Mouse (Mus musculus) large intestine, adult 2 months (tissue): ENCODE measurements at regions not wholly inside any gene's neighbourhood (a gene's known extent, or its start where the extent isn't known, plus 50 kb on each side); places are given as distances from the start of the nearest gene placed in this dataset.

Experiments used
- DNase-seq: peaks from one replicate; pipeline ENCODE4 v3.0.0-alpha.2; 2012; ENCODE audit warnings: low read depth, low spot score
- WGBS: fragments of 180-500 bp; shearing (Covaris S2); methylation state at CpG from one replicate; pipeline ENCODE4 v1.1.7; 2018; 5-methylcytosine and 5-hydroxymethylcytosine counted together

- no peak for DNase-seq
- WGBS, result 77% methylated on average over 7 of the region's 7 CpGs
These were observed 81.0 kb downstream of the Maf start for GRCm38 (mm10) chr8:115626396-115627136.

DNA sequence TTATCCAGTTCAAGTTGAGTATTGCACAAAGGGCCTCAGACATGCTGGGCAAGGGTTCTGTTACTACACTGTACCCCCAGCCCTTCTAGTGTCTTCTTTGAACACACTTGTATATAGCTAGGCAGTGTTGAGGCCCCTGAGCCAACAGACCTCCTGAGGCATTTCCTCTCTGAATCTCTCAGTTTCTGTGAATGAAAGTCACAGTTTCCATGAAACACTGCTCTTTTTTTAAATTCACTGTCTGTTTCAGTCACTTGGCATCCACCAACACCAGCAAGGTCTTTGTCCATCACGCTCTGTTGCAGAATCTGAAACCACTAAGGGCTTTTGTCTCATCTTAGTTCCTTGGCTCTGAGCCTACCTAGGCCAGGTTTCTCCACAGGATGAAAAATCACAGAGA, 82.5 kb downstream of the Maf start:
- WGBS, result 89% methylated on average over 1 of the region's 1 CpGs
- no peak for DNase-seq

DNA sequence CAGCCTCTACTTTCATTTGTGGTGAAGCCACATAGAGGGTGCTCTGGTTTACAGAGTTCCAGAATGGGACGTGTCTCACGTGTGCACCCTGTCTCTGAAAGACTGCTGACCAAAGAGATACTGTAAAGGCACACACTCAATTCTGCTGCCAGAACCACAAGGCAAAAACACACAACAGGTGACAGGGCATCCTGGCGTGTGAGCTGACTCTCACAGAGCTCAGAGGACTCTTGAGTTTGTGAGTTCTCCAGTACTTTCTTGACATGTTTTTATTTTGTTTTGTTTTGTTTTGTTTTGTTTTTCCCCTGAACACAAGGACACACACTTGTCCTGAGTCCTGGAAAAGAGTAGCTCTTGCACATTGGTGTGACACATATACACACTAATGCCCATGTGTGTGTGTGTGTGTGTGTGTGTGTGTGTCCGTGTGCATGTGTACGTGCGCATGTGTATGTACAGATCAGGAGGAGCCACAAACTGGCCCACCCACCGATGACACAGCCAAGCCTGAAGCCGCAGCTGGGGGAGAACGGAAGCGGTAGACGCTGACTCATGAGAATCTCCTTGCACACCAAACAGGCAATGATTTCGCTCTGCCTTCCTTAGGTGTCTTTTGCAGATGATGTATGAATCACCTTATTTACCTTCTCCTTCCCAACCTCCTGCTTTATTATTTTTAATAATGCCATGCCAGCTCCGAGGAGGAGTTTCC, 89.4 kb downstream of the Maf start:
- WGBS, result 72% methylated on average over 13 of the region's 13 CpGs
- DNase-seq, result no peak

- WGBS, result 79% methylated on average over 9 of the region's 9 CpGs
- no peak for DNase-seq
These were observed 90.6 kb downstream of the Maf start for GRCm38 (mm10) chr8:115616871-115617605.

DNA sequence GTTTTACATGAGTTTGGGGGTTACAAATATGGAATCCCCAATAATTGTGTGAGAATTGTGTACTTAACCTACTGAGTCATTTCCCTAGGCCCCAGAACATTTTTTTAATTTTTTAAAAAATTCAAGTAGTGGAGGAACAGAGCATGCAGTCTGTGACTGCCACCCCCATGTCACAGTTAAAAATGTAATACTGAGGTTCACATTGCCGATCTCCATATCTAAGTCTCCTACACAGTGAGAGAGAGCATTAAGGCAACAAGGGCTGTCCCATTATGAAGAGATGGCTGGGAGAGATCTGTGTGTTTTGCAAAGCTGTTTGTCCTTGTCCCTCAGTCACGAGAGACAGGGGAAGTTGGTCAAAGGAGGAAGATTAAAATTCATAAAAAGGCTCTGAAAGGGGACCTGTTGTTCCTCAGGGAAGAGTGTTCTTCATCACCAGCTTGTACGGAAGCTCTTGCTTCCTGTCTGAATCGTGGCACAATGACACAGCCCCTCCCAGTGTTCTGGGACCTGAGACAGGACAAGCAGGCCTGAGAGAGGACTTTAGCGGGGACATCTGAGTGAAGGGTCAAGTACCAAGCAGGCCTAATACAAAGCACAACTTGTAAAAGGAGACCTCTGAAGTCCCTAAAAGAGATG, 93.5 kb downstream of the Maf start:
- no peak for DNase-seq
- WGBS, result 66% methylated on average over 5 of the region's 5 CpGs

- 81% methylated on average over 3 of the region's 3 CpGs for WGBS
- no peak for DNase-seq
These were observed 95.5 kb downstream of the Maf start for GRCm38 (mm10) chr8:115612119-115612518.

GRCm38 (mm10) chr8:115599771-115600170, 107.8 kb downstream of the Maf start:
- 78% methylated on average over 6 of the region's 6 CpGs for WGBS
- DNase-seq, result no peak

GRCm38 (mm10) chr8:115597226-115597953, 110.2 kb downstream of the Maf start:
- no peak for DNase-seq
- WGBS, result 55% methylated on average over 10 of the region's 10 CpGs

DNA sequence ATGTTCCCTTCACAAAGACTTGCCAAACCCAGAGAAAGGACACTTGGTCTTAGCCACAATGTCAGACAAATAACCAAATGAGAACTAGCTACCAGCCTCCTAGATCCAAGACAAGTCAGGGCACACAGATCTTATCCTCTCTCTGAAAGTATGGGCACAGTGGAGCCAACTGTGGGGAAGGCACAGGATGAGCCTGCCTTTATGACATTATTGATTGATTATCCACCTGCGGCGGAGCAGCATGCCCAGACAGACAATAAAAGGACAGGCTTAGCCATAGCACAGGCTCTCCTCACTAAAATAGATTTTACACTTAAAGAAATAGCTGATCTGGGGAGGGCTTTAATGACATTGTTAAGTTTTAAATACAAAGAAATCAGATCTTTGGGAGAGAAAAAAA, 117.9 kb downstream of the Maf start:
- 52% methylated on average over 2 of the region's 2 CpGs for WGBS
- DNase-seq, result no peak

GRCm38 (mm10) chr8:115589076-115589475, 118.5 kb downstream of the Maf start:
- DNase-seq, result no peak
- WGBS, result 87% methylated on average over 2 of the region's 2 CpGs

- WGBS, result 58% methylated on average over 8 of the region's 8 CpGs
- no peak for DNase-seq
These were observed 123.2 kb downstream of the Maf start for GRCm38 (mm10) chr8:115584311-115584907.

GRCm38 (mm10) chr8:115583221-115583620, 124.4 kb downstream of the Maf start:
- 86% methylated on average over 5 of the region's 5 CpGs for WGBS
- no peak for DNase-seq

- DNase-seq, result no peak
- 87% methylated on average over 6 of the region's 6 CpGs for WGBS
These were observed 125.6 kb downstream of the Maf start for GRCm38 (mm10) chr8:115581940-115582517.

GRCm38 (mm10) chr8:115568394-115568793, 139.2 kb downstream of the Maf start:
- no peak for DNase-seq
- WGBS, result 70% methylated on average over 7 of the region's 7 CpGs

- WGBS, result 80% methylated on average over 5 of the region's 5 CpGs
- DNase-seq, result no peak
These were observed 141.8 kb downstream of the Maf start for GRCm38 (mm10) chr8:115565768-115566167.

GRCm38 (mm10) chr8:115562362-115562761, 145.2 kb downstream of the Maf start:
- DNase-seq, result no peak
- 39% methylated on average over 4 of the region's 4 CpGs for WGBS

DNA sequence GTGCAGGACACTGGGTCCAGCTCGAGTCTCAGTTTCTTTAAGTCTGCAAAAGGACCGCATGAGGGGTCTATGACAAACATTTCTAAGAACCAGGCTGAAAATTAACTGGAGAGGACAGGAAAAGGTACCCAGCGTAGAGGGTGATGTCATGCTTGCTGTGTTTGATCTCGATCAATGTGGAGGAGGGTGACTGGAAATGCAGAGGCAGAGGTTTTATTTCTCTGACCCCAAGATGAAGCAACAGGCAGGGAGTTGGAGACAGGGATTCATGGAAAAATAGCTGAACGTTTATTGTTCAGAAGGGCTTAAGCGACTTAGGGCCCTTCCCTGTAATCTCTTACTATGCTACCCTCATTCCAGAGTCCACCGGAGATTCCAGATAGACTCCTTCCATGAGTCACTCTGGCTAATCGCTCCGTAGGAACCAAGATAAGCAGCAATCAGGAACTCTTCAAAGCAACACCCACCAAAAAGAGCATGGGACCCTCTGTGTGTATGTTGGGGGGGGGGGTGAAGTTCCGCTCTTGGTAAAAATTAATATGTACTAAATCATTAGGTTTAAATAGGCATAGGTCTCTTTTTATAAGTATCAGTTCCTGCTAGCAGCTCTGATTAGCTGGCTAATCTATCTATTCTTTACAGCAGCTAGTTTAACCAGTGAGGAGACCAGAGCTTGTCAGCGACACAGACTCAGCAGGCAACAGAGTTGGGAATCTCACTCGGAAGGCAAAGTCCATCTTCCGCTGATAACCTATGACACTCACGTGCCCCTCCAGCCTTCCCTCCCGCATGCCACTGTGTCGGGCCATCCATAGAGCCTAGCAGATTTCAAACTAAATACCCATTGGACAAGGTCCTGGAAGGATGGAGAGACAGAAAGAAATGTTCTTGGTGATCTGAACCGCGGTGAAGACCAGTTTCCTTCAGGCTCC, 146.3 kb downstream of the Maf start:
- DNase-seq, result no peak
- 48% methylated on average over 18 of the region's 18 CpGs for WGBS

GRCm38 (mm10) chr8:115555452-115555851, 152.1 kb downstream of the Maf start:
- DNase-seq, result no peak
- 60% methylated on average over 5 of the region's 5 CpGs for WGBS
